Mouse (Mus musculus) CH12.LX (cell line): ENCODE results near the gene Prr36. TPM values are rescaled to one million over a fixed set of nuclear protein-coding genes. Genes with fewer than 3 reads are reported as not detected.

Source experiments
- DNase-seq: peaks from one replicate; pipeline ENCODE4 v3.0.0-alpha.2; 2013; ENCODE audit errors: extremely low read depth
- H3K27ac ChIP-seq: 2 replicates; pipeline ENCODE4 v1.5.1; 2012; ENCODE audit warnings: low read depth, mild to moderate bottlenecking, control low read depth, moderate library complexity; ENCODE audit not compliant: insufficient read depth
- H3K27me3 ChIP-seq: replicated peaks from 2 replicates; pipeline ENCODE3; 2012; ENCODE audit warnings: inconsistent platforms
- H3K36me3 ChIP-seq, 2 experiments: replicated peaks in 1 of 2; 2 replicates each; pipeline versions ENCODE3 to v1.6.1; 2012; ENCODE audit warnings: inconsistent platforms in 1 of 2, low read length in 1 of 2, mild to moderate bottlenecking in 1 of 2, mixed read lengths in 1 of 2, moderate library complexity in 1 of 2; ENCODE audit not compliant: control insufficient read depth in 1 of 2, insufficient read depth in 1 of 2
- H3K4me1 ChIP-seq, 2 experiments: 2 replicates each; pipeline ENCODE4 v1.6.1; 2012; ENCODE audit warnings: inconsistent platforms in 1 of 2, moderate library complexity in 1 of 2; ENCODE audit not compliant: insufficient read depth in 2 of 2, control insufficient read depth in 1 of 2
- H3K4me2 ChIP-seq: 2 replicates; pipeline ENCODE4 v1.6.1; 2012; ENCODE audit warnings: low read depth, mild to moderate bottlenecking, control low read depth; ENCODE audit not compliant: poor library complexity, insufficient read depth, severe bottlenecking
- H3K4me3 ChIP-seq, 3 experiments: fragments of 150-350 bp in 1 of 3; sonication (generic) in 1 of 3; replicated peaks in 1 of 3; 2 replicates each; pipeline versions ENCODE3 to v1.5.1; 2011 to 2012; ENCODE audit warnings: low read depth in 2 of 3, low read length in 2 of 3, mild to moderate bottlenecking in 2 of 3, moderate library complexity in 2 of 3, control low read depth in 1 of 3, improper control_type of control experiment in 1 of 3, inconsistent platforms in 1 of 3, mixed read lengths in 1 of 3; ENCODE audit not compliant: poor library complexity in 1 of 3
- H3K79me2 ChIP-seq: replicated peaks from 2 replicates; pipeline ENCODE4 v1.6.1; 2012; ENCODE audit warnings: mild to moderate bottlenecking, moderate library complexity; ENCODE audit not compliant: control insufficient read depth, poor library complexity, insufficient read depth, severe bottlenecking; ENCODE audit errors: extremely low read depth
- H3K9ac ChIP-seq: 2 replicates; pipeline ENCODE4 v1.6.1; 2012; ENCODE audit warnings: low read depth, mild to moderate bottlenecking, control low read depth, moderate library complexity; ENCODE audit not compliant: insufficient read depth
- H3K9me3 ChIP-seq: replicated peaks from 2 replicates; pipeline ENCODE3; 2012; ENCODE audit warnings: low read length, inconsistent platforms, mixed read lengths
- BHLHE40 ChIP-seq: IDR thresholded peaks from 2 replicates; pipeline ENCODE4 v1.6.1; 2011; ENCODE audit warnings: mild to moderate bottlenecking, low read depth, low read length, improper control_type of control experiment
- CHD1 ChIP-seq: IDR thresholded peaks from 2 replicates; pipeline ENCODE4 v1.6.1; 2012; ENCODE audit warnings: low read depth, low read length, improper control_type of control experiment, inconsistent platforms
- CHD2 ChIP-seq: IDR thresholded peaks from 2 replicates; pipeline ENCODE4 v1.6.1; 2011; ENCODE audit warnings: low read length, improper control_type of control experiment
- CTCF ChIP-seq, 2 experiments: IDR thresholded peaks in 1 of 2; conservative IDR thresholded peaks in 1 of 2; 2 replicates each; pipeline ENCODE4 v1.5.1; 2011 to 2012; ENCODE audit warnings: low read depth in 2 of 2, low read length in 2 of 2, improper control_type of control experiment in 1 of 2, inconsistent platforms in 1 of 2, mild to moderate bottlenecking in 1 of 2, moderate library complexity in 1 of 2
- E2F4 ChIP-seq: IDR thresholded peaks from 2 replicates; pipeline ENCODE4 v1.6.1; 2011; ENCODE audit warnings: low read depth, low read length, improper control_type of control experiment; ENCODE audit not compliant: insufficient replicate concordance
- EP300 ChIP-seq: IDR thresholded peaks from 2 replicates; pipeline ENCODE4 v1.6.1; 2011; ENCODE audit warnings: low read length, improper control_type of control experiment
- JUN ChIP-seq: IDR thresholded peaks from 2 replicates; pipeline ENCODE4 v1.6.1; 2011; ENCODE audit warnings: low read depth, mild to moderate bottlenecking, low read length, improper control_type of control experiment, moderate library complexity; ENCODE audit not compliant: insufficient read depth
- JUND ChIP-seq: conservative IDR thresholded peaks from 2 replicates; pipeline ENCODE4 v1.6.1; 2011; ENCODE audit warnings: low read depth, low read length, improper control_type of control experiment
- KAT2A ChIP-seq: IDR thresholded peaks from 2 replicates; pipeline ENCODE4 v1.6.1; 2012; ENCODE audit warnings: low read length, improper control_type of control experiment, inconsistent platforms; ENCODE audit not compliant: insufficient replicate concordance
- MAFK ChIP-seq: IDR thresholded peaks from 2 replicates; pipeline ENCODE4 v1.6.1; 2011; ENCODE audit warnings: low read length, improper control_type of control experiment; ENCODE audit not compliant: insufficient replicate concordance
- MAZ ChIP-seq: IDR thresholded peaks from 2 replicates; pipeline ENCODE4 v1.6.1; 2012; ENCODE audit warnings: low read depth, mild to moderate bottlenecking, inconsistent platforms, low read length, improper control_type of control experiment, moderate library complexity
- MEF2A ChIP-seq: IDR thresholded peaks from 2 replicates; pipeline ENCODE4 v1.6.1; 2014; ENCODE audit warnings: low read depth, mild to moderate bottlenecking, inconsistent platforms, low read length, improper control_type of control experiment, borderline replicate concordance
- MXI1 ChIP-seq: IDR thresholded peaks from 2 replicates; pipeline ENCODE4 v1.6.1; 2011; ENCODE audit warnings: mild to moderate bottlenecking, low read depth, low read length, improper control_type of control experiment
- MYC ChIP-seq: IDR thresholded peaks from 2 replicates; pipeline ENCODE4 v1.6.1; 2011; ENCODE audit warnings: low read depth, mild to moderate bottlenecking, improper control_type of control experiment, low read length
- NELFE ChIP-seq: IDR thresholded peaks from 2 replicates; pipeline ENCODE4 v1.6.1; 2011; ENCODE audit warnings: low read depth, low read length, improper control_type of control experiment
- PAX5 ChIP-seq: IDR thresholded peaks from 2 replicates; pipeline ENCODE4 v1.6.1; 2012; ENCODE audit warnings: low read length, inconsistent platforms, mixed read lengths
- POLR2A ChIP-seq: IDR thresholded peaks from 2 replicates; pipeline ENCODE4 v1.6.1; 2011; ENCODE audit warnings: low read depth, mild to moderate bottlenecking, improper control_type of control experiment, low read length
- RAD21 ChIP-seq: IDR thresholded peaks from 2 replicates; pipeline ENCODE4 v1.6.1; 2011; ENCODE audit warnings: low read depth, mild to moderate bottlenecking, low read length, improper control_type of control experiment, moderate library complexity
- RCOR1 ChIP-seq: conservative IDR thresholded peaks from 2 replicates; pipeline ENCODE4 v1.6.1; 2012; ENCODE audit warnings: low read depth, mild to moderate bottlenecking, inconsistent platforms, low read length, improper control_type of control experiment
- SIN3A ChIP-seq: IDR thresholded peaks from 2 replicates; pipeline ENCODE4 v1.6.1; 2012; ENCODE audit warnings: low read length, improper control_type of control experiment, inconsistent platforms
- SMC3 ChIP-seq: IDR thresholded peaks from 2 replicates; pipeline ENCODE4 v1.6.1; 2011; ENCODE audit warnings: low read depth, low read length, improper control_type of control experiment
- TCF12 ChIP-seq: IDR thresholded peaks from 2 replicates; pipeline ENCODE4 v1.6.1; 2014; ENCODE audit warnings: low read depth, mild to moderate bottlenecking, inconsistent platforms, low read length, improper control_type of control experiment
- UBTF ChIP-seq: IDR thresholded peaks from 2 replicates; pipeline ENCODE4 v1.6.1; 2012; ENCODE audit warnings: low read depth, mild to moderate bottlenecking, inconsistent platforms, low read length, improper control_type of control experiment, moderate library complexity
- USF1 ChIP-seq: IDR thresholded peaks from 2 replicates; pipeline ENCODE4 v1.6.1; 2014; ENCODE audit warnings: low read depth, mild to moderate bottlenecking, inconsistent platforms, low read length, improper control_type of control experiment
- ZC3H11A ChIP-seq: IDR thresholded peaks from 2 replicates; pipeline ENCODE4 v1.6.1; 2012; ENCODE audit warnings: low read depth, mild to moderate bottlenecking, inconsistent platforms, low read length, improper control_type of control experiment
- ZMIZ1 ChIP-seq: IDR thresholded peaks from 2 replicates; pipeline ENCODE4 v1.6.1; 2012; ENCODE audit warnings: low read depth, mild to moderate bottlenecking, inconsistent platforms, low read length, improper control_type of control experiment
- dilution Hi-C: fragments of 300-500 bp; cut with MboI; formaldehyde crosslinking; loops from 2 replicates; pipeline ENCODE4 v1.14.3; 2020; ENCODE audit warnings: low sequenced_read_pairs; ENCODE audit not compliant: extremely low pct_unique_long_range_greater_than_20kb, extremely low pct_ligation_motif_present
- in situ Hi-C: fragments of 300-500 bp; cut with MboI; formaldehyde crosslinking; loops from 3 replicates; pipeline ENCODE4 v1.14.3; 2019; ENCODE audit warnings: low sequenced_read_pairs, low pct_ligation_motif_present, low pct_unique_long_range_greater_than_20kb, mixed read lengths
- polyA plus RNA-seq: library from polyadenylated mRNA; unstranded; fragments of >175 nt; gene quantifications from 2 replicates; pipeline ENCODE4 v1.2.1, GENCODE M21; 2012; ENCODE audit warnings: low read depth; ENCODE audit not compliant: insufficient read length
- total RNA-seq, 2 experiments: library from RNA; depleted of rRNA; stranded (reverse); fragments of 300-350 nt in 1 of 2; fragments of >200 nt in 1 of 2; gene quantifications; 2 replicates each; pipeline ENCODE4 v1.2.3; 2012 to 2014

Gene Prr36
- total and polyA plus RNA-seq, 3 experiments: 0.05 to 0.59 (median 0.13) TPM

DNA sequence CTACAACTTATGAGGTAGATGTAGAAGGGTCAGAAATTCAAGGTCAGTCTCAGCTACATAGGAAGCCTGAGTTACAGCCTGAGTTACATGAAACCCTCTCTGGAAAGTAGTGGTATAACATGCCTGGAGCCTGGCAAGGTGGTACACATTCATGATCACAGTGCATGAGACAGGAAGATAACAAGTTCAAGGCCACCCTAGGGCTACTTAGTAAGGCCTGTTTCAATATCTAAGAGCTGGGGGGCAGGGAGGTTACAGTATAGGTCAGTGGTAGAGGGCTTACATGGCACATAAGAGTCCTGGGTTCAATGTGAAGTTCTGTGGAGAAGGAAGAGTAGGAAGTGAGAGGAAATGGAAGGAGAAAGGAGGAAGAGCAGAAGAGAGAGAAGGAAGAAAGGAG lies 28.7 kb downstream of the Prr36 start:
- H3K79me2 ChIP-seq: no peaks in the 10 kb centered on the region
- in situ Hi-C loops: no loop called here
- no peak for DNase-seq
- H3K4me2 ChIP-seq: no peak overlapping the region
- dilution Hi-C loops: no loop called here
- no peaks in the 10 kb centered on the region for H3K9me3 ChIP-seq
- H3K36me3 ChIP-seq: peaks cover 14% of the 10 kb centered on the region in 2 experiments
- no peak overlapping the region for H3K4me3 ChIP-seq
- no peaks in the 10 kb centered on the region for H3K27me3 ChIP-seq
- H3K27ac ChIP-seq: no peak overlapping the region
- no peak overlapping the region for H3K9ac ChIP-seq
- peaks cover 0 to 3% of the 10 kb centered on the region in 2 experiments; a peak in 1 of 4 replicates for H3K4me1 ChIP-seq
- TF ChIP-seq BHLHE40 (no peak), MYC (no peak), RAD21 (no peak), SIN3A (no peak), RCOR1 (no peak), SMC3 (no peak), JUND (no peak), CTCF (conservative IDR thresholded peaks at IDR 0.05 in 1 of 2, IDR thresholded peaks at IDR 0.05 in 1 of 2; ENCODE audit: low read depth in 2 of 2, low read length in 2 of 2) (no peak), PAX5 (no peak), MAZ (no peak), MEF2A (no peak), MXI1 (no peak), UBTF (no peak), ZC3H11A (no peak), MAFK (no peak), EP300 (no peak), CHD1 (no peak), E2F4 (no peak), USF1 (no peak)
- TF ChIP-seq, all 38 proteins: peak for 0

DNA sequence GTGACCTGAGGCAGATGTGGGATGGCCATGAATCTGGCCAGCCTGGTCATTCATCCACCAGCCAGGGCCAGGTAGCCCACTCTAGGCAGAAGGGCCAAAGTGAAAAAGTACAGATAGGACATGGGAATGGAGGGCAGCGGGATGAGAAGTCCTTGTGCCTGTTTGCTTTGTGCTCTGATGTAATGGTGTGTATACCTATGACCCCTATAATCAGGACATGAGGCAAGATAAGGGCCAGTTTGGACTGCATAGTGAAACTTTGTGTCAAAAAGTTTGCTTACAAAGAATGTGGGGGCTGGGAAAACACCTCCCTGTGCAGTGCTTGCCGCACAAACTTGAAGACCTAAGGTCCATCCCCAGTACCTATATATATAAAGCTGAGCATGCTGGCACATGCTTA lies 31.1 kb downstream of the Prr36 start:
- in situ Hi-C loops: no loop called here

More for the DNA sequence above, 31.1 kb downstream of the Prr36 start:
- Histone ChIP-seq H3K9ac (no peak overlapping the region), H3K4me1 (no peaks in the 10 kb centered on the region), H3K4me3 (no peak overlapping the region), H3K4me2 (no peak overlapping the region), H3K36me3 (peaks cover 14% of the 10 kb centered on the region in 2 experiments), H3K27ac (no peak overlapping the region), H3K27me3 (no peaks in the 10 kb centered on the region), H3K79me2 (no peaks in the 10 kb centered on the region), H3K9me3 (no peaks in the 10 kb centered on the region)
- DNase-seq: no peak
- dilution Hi-C loops: no loop called here
- no peak for TF ChIP-seq MXI1
- no peak for TF ChIP-seq EP300
- no peak for TF ChIP-seq POLR2A
- TF ChIP-seq JUN: no peak
- TF ChIP-seq TCF12: no peak
- TF ChIP-seq KAT2A: no peak
- TF ChIP-seq MYC: no peak
- no peak for TF ChIP-seq CHD1
- TF ChIP-seq RCOR1: no peak
- TF ChIP-seq CHD2: no peak
- no peak for TF ChIP-seq PAX5
- TF ChIP-seq NELFE: no peak
- TF ChIP-seq ZMIZ1: no peak
